Mouse (Mus musculus): Measurements from ENCODE around the gene Pitx3. TPM values are rescaled to one million over a fixed set of nuclear protein-coding genes. Genes with fewer than 3 reads are reported as not detected.
"Not testable (repeated sequence)": the region's sequence is repeated elsewhere in the genome, so short reads cannot be mapped to it uniquely, and the experiment has no call there.

Gene Pitx3
- total RNA-seq (2021): 10 to 100 TPM in 1 of 2 experiments, 1 to 10 TPM in 1; 4.4 to 10.7 TPM
- long read RNA-seq, experiment 1, partial matches to known transcripts: 0 of 1 reads
- long read RNA-seq, experiment 1, other reads (novel, unspliced or antisense): 0 of 1 reads
- long read RNA-seq, experiment 2, transcript Pitx3-201 (4 exons, 1,380 nt): major isoform, 22 of 22 reads
- long read RNA-seq, experiment 2, partial matches to known transcripts: 0 of 22 reads
- long read RNA-seq, experiment 2, other reads (novel, unspliced or antisense): 0 of 22 reads

GRCm38 (mm10) chr19:46147511-46148371, at the start of gene Pitx3:
TSS of gene Pitx3 (minus strand) at chr19:46148326.
- DNase-seq (ENCODE audit: low spot score): peak; percentile 50

- no peak for DNase-seq (ENCODE audit: low spot score)
Measured at GRCm38 (mm10) chr19:46187203-46187602, 39.1 kb upstream of the Pitx3 start.

- peak; percentile 75 for DNase-seq (ENCODE audit: low spot score)
Measured at GRCm38 (mm10) chr19:46186611-46187010, 38.5 kb upstream of the Pitx3 start.

GRCm38 (mm10) chr19:46182241-46182640, 34.1 kb upstream of the Pitx3 start:
- DNase-seq (ENCODE audit: low spot score): no peak

- no peak for DNase-seq (ENCODE audit: low spot score)
Measured at GRCm38 (mm10) chr19:46180274-46180673, 32.1 kb upstream of the Pitx3 start.

- DNase-seq (ENCODE audit: low spot score): no peak
Measured at GRCm38 (mm10) chr19:46177046-46177445, 28.9 kb upstream of the Pitx3 start.

GRCm38 (mm10) chr19:46175173-46175572, 27.0 kb upstream of the Pitx3 start:
- DNase-seq (ENCODE audit: low spot score): no peak

GRCm38 (mm10) chr19:46172541-46172940, 24.4 kb upstream of the Pitx3 start:
- DNase-seq (ENCODE audit: low spot score): no peak

- DNase-seq (ENCODE audit: low spot score): no peak
Measured at GRCm38 (mm10) chr19:46169913-46170312, 21.8 kb upstream of the Pitx3 start.

GRCm38 (mm10) chr19:46169396-46169795, 21.3 kb upstream of the Pitx3 start:
- no peak for DNase-seq (ENCODE audit: low spot score)

GRCm38 (mm10) chr19:46167169-46167568, 19.0 kb upstream of the Pitx3 start:
- not testable (repeated sequence) for DNase-seq (ENCODE audit: low spot score)

GRCm38 (mm10) chr19:46165950-46166349, 17.8 kb upstream of the Pitx3 start:
- no peak for DNase-seq (ENCODE audit: low spot score)

GRCm38 (mm10) chr19:46152127-46152803, 4.1 kb upstream of the Pitx3 start, which contains the start of gene Gbf1:
TSS of gene Gbf1 (plus strand) at chr19:46152509.
- peak; percentile 97 for DNase-seq (ENCODE audit: low spot score)

GRCm38 (mm10) chr19:46149091-46149490, 965 bp upstream of the Pitx3 start:
- DNase-seq (ENCODE audit: low spot score): no peak

GRCm38 (mm10) chr19:46148372-46148760, 240 bp upstream of the Pitx3 start:
- peak; percentile 92 for DNase-seq (ENCODE audit: low spot score)

- no peak for DNase-seq (ENCODE audit: low spot score)
Measured at GRCm38 (mm10) chr19:46141091-46141490, 7.0 kb downstream of the Pitx3 start.

GRCm38 (mm10) chr19:46140324-46140723, 7.8 kb downstream of the Pitx3 start:
- DNase-seq (ENCODE audit: low spot score): no peak

GRCm38 (mm10) chr19:46136639-46137580, 11.2 kb downstream of the Pitx3 start:
- peak; percentile 46 for DNase-seq (ENCODE audit: low spot score)

GRCm38 (mm10) chr19:46135789-46136638, 12.1 kb downstream of the Pitx3 start:
- peak; percentile 86 for DNase-seq (ENCODE audit: low spot score)

GRCm38 (mm10) chr19:46135297-46135696, 12.8 kb downstream of the Pitx3 start:
- peak; percentile 92 for DNase-seq (ENCODE audit: low spot score)

Measured in gastrocnemius, adult 18-20 months (tissue).